Mouse (Mus musculus): ENCODE data around the gene Keap1.
A peak's percentile ranks its signal among the peaks of the same experiment; 100 is the strongest.
"Not testable (repeated sequence)": the region's sequence is repeated elsewhere in the genome, so short reads cannot be mapped to it uniquely, and the experiment has no call there.

Gene Keap1

GRCm38 (mm10) chr9:21195736-21196505, 43.2 kb downstream of the Keap1 start:
- DNase-seq: not testable (repeated sequence)

GRCm38 (mm10) chr9:21194787-21195493, 44.2 kb downstream of the Keap1 start:
- DNase-seq: no peak

DNA sequence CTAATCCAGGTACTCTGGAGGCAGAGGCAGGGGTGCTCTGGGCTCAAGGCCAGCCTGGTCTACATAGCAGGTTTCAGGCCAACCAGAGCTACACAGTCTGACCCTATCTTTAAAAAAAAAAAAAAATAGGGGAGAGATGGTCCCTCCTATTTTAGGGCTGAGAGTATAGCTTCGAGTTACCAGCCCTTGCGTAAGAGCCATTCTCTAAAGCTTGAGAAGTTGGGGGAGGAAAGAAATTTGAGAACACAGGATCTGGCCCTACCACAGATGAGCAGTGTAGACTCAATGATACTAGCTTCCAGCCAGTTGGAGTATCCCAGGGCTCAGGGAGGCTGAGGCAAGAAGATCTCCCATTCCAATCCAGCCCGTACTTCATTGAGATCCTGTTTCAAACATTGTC, 45.4 kb downstream of the Keap1 start:
- no peak for DNase-seq

- no peak for DNase-seq
Measured at GRCm38 (mm10) chr9:21190670-21191069, 48.5 kb downstream of the Keap1 start.

- peak in 1 of 2 experiments; percentile 41 for DNase-seq
Measured at GRCm38 (mm10) chr9:21189905-21190304, 49.3 kb downstream of the Keap1 start.

GRCm38 (mm10) chr9:21185436-21185835, 53.7 kb downstream of the Keap1 start:
- peak; percentile 30 to 33 for DNase-seq

- peak; percentile 67 to 80 for DNase-seq
Measured at GRCm38 (mm10) chr9:21184733-21185132, 54.4 kb downstream of the Keap1 start.

DNA sequence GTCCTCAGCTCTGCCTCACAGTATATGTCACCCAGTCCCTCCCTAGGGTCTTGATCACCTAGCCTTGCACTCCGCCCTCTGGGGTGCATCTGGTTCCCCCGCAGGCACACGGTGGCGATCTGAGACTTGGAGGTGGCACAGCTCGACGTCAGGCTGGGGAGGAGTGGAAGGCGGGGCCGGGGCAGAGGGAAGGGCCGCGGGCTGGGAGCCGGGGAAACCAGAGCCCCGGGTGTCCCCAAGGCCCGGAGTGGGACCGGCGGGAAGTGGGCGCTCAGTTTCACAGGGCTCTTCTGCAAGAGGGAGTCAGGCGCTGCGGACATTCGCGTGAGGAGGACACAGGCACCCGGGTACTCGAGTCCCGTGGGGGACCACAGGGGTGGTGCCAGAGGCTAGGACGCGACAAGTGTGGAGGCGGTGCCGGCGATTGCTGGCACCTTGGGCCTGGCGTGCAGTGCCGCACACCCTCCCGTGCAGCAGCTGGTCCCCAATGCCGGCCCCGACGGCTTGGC, 55.2 kb downstream of the Keap1 start:
- peak; percentile 62 to 78 for DNase-seq

- no peak for DNase-seq
Measured at GRCm38 (mm10) chr9:21183421-21183820, 55.7 kb downstream of the Keap1 start.

DNA sequence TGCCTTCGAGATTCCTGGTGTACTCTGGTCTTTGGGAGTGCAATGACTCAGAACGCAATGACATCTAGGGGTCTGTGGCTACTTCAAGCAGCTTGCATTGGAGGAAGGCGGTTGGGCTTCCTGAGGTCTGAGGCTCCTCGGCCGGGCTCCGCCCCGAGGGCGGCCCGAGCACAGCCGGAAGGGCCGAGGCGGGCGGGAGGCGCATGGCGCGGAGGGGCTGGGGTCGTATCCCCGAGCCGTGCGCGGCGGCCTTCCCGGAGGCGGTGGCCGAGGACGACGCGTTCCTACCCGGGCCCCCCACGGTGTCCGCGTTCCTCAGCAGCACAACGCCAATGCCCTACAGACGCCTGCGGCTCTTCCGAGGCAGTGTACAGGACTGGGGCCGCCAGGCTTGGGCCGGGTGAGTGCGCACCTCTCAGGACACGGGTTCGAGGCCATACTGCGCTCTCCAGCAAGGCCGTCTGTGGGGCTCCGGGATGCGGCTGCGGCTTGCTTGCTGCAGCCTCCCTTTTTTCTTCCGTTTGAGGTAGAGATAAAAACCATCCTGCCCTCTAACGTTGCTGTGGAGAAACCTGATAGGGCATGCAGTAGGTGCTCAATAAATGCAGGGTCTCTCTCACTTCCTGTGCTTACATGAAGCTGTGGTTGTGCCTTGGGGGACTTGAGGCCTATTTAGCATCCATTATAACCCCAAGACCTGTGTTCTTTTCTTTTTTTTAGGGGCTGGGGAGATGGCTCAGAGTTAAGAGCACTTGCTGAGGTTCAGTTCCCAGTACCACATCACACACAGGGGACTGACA, 57.5 kb downstream of the Keap1 start:
- DNase-seq: peak; percentile 36 to 65

GRCm38 (mm10) chr9:21180841-21181240, 58.3 kb downstream of the Keap1 start:
- DNase-seq: no peak

GRCm38 (mm10) chr9:21180402-21180801, 58.8 kb downstream of the Keap1 start:
- no peak for DNase-seq
